Mouse (Mus musculus): ENCODE data around the gene Mia. TPM values are rescaled to one million over a fixed set of nuclear protein-coding genes. Genes with fewer than 3 reads are reported as not detected.
A peak's percentile ranks its signal among the peaks of the same experiment; 100 is the strongest.

The Mia gene
- total RNA-seq, 2 experiments from 2014 or later: 0.57 to 0.69 TPM

DNA sequence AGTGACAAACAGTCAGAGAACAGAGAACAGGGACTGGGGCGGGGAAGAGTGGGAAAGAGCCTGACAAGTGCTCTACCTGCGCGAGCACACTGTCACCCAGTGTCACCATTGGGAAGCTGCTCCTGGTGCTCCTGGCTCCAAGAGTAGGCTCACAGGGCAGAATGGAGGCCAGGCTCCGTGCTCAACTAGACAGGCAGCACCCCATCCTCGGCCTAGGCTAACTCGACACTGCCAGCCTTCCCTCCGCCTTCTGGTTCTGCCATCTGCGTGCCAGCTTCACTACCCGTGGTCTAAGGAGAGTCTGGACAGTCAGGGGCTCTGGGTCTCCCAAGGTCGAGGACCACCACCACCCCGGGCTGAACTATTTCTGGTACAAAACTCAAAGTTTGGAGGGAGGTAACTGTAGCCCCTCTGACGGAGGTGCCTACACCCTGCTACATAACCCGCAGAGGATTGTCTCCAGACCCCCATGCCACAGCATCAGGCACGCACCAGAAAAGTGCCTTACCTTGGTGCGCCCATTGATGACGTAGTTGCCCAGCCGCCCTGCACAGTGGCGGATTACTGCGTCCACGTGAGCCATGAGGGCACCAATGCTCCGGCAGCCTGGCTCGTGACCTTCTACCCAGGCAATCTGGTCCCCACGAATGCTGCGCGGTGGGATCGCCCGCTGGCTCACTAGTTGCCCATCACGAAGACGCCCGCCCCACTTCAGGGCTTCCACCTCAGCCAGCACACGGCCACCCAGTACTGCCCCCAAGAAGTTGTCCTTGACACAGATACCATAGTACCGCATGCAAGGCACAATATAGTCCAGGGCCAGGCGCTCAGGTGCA lies 16.6 kb downstream of the Mia start:
- intact Hi-C loops (cut with DNase I): loop anchor here (5.0 kb wide), 1 partner anchor 63 kb away; the partner anchor contains the start of gene Itpkc
- DNase-seq: no peak

DNA sequence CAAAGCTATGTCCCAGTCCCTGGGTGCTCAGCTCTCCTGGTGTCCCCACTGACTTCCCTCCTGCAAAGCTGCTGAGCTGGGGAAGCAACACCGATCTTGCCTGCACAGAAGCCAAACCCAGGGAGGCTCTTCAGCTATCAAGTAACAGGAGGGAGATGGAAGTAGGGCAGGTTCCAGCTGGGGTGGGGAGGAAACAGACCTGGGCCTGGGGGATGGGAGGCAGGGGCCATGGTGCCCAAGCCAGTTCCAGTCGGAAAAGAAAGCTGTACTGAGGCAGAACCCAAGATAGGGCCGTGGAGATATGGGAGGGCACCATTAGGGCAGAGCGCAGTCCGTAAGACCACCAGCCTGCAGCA lies 17.5 kb downstream of the Mia start:
- intact Hi-C loops (cut with DNase I): loop anchor here (5.0 kb wide), 1 partner anchor 64 kb away; the partner anchor contains the start of gene Itpkc
- DNase-seq: peak in 1 of 2 experiments; percentile 37

- DNase-seq: no peak
- intact Hi-C loops (cut with DNase I): loop anchor here (5.0 kb wide), 1 partner anchor 64 kb away; the partner anchor contains the start of gene Itpkc
Observed at GRCm38 (mm10) chr7:27162780-27163449, 18.0 kb downstream of the Mia start.

DNA sequence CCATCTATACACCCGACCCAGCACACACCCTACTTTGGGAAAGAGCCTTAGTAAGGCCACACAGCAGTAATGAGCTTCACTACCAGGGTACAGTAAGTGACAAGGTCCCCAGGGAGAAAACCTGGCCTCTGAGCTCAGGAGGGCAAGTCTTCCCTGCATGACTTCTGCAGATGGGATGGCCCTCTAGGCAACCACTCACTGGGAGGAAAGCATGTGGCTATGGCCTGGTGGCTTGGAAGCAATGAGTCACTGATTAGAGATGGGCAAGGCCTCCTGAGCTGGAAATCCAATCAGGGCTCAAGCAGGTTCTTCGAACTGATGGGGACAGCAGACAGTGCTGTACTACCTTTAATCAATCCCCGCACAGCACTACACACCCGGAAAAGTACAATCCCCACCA lies 19.2 kb downstream of the Mia start:
- DNase-seq: no peak
- intact Hi-C loops (cut with DNase I): loop anchor here (5.0 kb wide), 1 partner anchor 66 kb away; the partner anchor contains the start of gene Itpkc

DNA sequence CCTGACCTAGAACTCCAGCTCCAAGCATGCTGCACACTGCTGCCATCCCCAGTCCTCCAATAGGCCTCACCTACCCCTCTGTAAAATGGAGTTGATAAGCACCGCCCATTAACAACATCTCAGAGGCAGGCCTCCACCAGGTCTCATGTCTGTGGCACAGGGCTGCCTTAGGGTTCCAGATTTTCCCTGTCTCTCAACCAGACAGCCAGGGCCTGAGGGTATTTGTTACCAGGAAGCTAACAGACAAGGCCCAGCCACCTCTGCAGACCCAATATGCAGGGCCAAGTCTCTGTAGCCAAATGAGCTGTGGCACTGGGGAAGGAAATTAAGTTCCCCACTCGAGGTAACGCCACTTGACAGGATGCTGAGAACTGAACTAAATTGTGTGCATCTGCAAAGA lies 20.0 kb downstream of the Mia start:
- DNase-seq: no peak
- intact Hi-C loops (cut with DNase I): loop anchor here (5.0 kb wide), 1 partner anchor 66 kb away; the partner anchor contains the start of gene Itpkc

GRCm38 (mm10) chr7:27159882-27160281 lies 21.1 kb downstream of the Mia start:
- intact Hi-C loops (cut with DNase I): loop anchor here (5.0 kb wide), 2 partner anchors 67 to 1943 kb away; partner anchors contain the start of gene Itpkc
- peak; percentile 82 to 85 for DNase-seq

GRCm38 (mm10) chr7:27159256-27159655 lies 21.7 kb downstream of the Mia start:
- no peak for DNase-seq
- intact Hi-C loops (cut with DNase I): loop anchor here (5.0 kb wide), 1 partner anchor 1942 kb away; no protein-coding TSS in a partner anchor

DNA sequence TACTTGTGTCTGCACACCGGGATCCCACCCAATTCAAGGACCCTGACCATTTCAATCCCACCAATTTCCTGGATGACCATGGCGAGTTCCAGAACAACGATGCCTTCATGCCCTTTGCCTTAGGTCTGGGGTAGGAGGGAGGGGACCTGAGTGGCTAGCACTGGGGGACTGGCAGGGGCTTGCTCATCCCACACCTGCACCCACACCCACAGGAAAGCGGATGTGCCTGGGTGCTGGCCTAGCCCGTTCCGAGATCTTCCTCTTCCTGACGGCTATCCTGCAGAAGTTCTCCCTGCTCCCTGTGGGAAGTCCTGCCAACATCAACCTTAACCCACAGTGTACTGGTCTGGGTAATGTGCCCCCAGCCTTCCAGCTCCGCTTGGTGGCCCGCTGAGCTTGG lies 22.8 kb downstream of the Mia start:
- intact Hi-C loops (cut with DNase I): loop anchor here (5.0 kb wide), 1 partner anchor 1941 kb away; no protein-coding TSS in a partner anchor
- no peak for DNase-seq

- intact Hi-C loops (cut with DNase I): loop anchor here (5.0 kb wide), 1 partner anchor 1939 kb away; no protein-coding TSS in a partner anchor
- DNase-seq: no peak
Observed at GRCm38 (mm10) chr7:27156005-27156404, 25.0 kb downstream of the Mia start.

DNA sequence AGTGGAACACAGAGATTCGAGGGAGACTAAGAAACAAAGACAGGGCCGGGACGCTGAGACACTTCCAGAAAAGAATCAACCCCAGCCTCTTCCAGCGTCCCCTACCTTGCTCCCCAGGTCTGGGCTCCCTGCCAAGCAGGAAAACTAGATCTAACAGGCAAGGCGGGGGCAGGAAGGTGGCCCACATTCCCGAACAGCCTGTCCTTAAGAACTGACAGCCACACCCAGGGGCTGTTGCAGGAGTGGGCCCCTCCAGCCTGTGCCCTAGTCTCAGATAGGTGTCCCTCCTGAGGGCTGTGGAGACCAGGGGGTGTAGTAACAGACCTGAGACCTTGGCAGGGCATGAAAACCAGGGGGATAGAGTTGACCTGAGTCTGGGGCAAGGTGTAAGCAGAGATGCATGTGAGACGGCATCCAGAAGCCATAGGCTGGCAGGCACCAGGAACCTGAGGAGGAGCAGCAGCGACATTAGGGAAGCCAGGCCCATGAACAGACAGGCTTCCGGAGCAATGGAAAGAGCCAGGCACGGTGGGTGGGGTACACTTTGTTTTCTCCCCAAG lies 27.7 kb downstream of the Mia start, which contains the start of gene Cyp2t4:
TSS of gene Cyp2t4 (plus strand) at position 510 of the 560 bp plus-strand sequence.
- DNase-seq: peak in 1 of 2 experiments; percentile 54

DNA sequence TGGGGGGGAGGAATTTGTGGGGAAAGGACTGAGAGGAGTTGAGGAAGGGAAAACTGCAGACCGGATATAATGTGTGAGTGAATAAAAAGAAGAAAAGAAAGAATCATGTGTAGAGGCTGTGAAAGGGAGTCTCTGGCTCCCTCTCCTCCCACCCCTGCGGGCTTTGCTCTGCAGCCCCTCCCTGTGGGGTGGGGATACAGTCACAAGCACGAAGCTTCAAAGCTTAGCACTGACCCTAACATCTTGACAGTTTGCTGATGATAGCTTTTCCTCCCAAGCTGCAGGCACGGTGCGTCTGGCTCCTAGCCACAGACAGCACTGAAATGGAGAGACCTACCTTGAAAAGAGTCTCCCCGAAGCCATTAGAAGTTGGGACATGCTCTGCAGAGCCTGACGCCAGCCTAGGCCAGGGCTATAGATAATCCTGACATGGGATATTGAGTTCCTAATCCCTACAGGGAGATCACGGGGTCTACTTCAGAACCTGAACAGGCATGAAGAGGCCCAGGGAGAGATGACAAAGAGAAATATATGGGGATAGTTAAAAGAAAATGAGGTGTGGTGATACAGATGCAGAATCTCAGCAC lies 44.5 kb downstream of the Mia start:
- intact Hi-C loops (cut with DNase I): no loop called here
- no peak for DNase-seq

More for the DNA sequence above, 27.7 kb downstream of the Mia start, which contains the start of gene Cyp2t4:
- intact Hi-C loops (cut with DNase I): no loop called here

DNA sequence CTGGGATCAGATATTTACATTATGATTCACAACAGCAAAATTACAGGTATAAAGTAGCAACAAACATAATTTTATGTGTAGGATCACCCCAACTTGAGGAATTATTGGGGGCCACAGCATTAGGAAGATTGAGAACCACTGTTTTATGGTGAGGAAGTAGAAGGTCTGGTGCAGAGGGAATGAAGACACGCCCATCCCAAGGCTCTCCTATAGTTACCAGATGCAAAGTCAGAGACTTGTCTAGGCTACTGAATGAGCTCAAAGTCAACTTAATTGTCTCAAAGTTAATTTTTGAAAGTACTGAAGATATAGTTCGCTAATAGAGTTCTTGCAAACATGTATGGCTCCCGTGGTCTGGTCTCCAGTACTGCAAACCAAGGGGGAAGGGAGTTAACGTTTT lies 47.2 kb downstream of the Mia start:
- intact Hi-C loops (cut with DNase I): loop anchor here (2.0 kb wide), 1 partner anchor 151 kb away; no protein-coding TSS in a partner anchor
- DNase-seq: no peak

GRCm38 (mm10) chr7:27133156-27133555 lies 47.8 kb downstream of the Mia start:
- intact Hi-C loops (cut with DNase I): no loop called here
- DNase-seq: no peak

- intact Hi-C loops (cut with DNase I): no loop called here
- peak in 1 of 2 experiments; percentile 54 for DNase-seq
Observed at GRCm38 (mm10) chr7:27132588-27132987, 48.4 kb downstream of the Mia start.

GRCm38 (mm10) chr7:27131387-27131786 lies 49.6 kb downstream of the Mia start:
- no peak for DNase-seq
- intact Hi-C loops (cut with DNase I): no loop called here

- intact Hi-C loops (cut with DNase I): no loop called here
Observed at GRCm38 (mm10) chr7:27130521-27131370, 50.2 kb downstream of the Mia start.

DNA sequence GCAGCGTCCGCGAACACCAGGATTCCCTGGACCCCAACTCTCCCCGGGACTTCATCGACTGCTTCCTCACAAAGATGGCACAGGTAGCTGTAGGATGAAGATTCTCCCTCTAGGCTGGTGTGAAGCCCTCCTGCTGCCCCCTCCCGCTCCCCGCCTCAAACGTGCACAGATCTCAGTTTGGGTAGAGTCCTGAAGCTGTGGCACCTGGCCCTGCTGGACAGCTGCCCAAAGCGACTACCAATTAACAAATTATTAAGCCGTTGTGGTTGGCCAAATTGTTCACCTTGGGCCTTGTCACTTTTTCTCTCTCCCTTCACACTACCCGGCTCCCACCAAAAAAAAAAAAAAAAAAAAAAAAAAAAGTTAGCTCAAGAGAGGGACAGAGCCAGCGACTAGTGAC lies 51.1 kb downstream of the Mia start:
- DNase-seq: no peak
- intact Hi-C loops (cut with DNase I): loop anchor here (5.0 kb wide), 1 partner anchor 353 kb away; no protein-coding TSS in a partner anchor

More at GRCm38 (mm10) chr7:27130521-27131370, 50.2 kb downstream of the Mia start:
- DNase-seq: no peak

Data from gastrocnemius, postnatal 36 days (tissue).